In genomic region chr16:20895734-20896133, GRCm38 (mm10) we compare ENCODE assay signal across 8 mouse cellular contexts.
DNase-seq lines count a peak whose midpoint lies in the region; ATAC-seq lines count a peak whose summit lies in the region.

No protein-coding gene starts in this region.

- H3K27ac ChIP-seq in midbrain, embryonic 14.5 days (replicated peaks; ENCODE audit: low read depth, low read length): no peak overlapping the region
- H3K27ac ChIP-seq in midbrain, embryonic 11.5 days (ENCODE audit: low read depth, low read length): no peak overlapping the region
- H3K27ac ChIP-seq in neural tube, embryonic 15.5 days (replicated peaks): no peak overlapping the region

- H3K9ac ChIP-seq in midbrain, embryonic 14.5 days (replicated peaks; ENCODE audit: low read length): no peak overlapping the region
- no peak overlapping the region for H3K9ac ChIP-seq in midbrain, embryonic 11.5 days (ENCODE audit: low read length)
- H3K9ac ChIP-seq in neural tube, embryonic 15.5 days (replicated peaks): no peak overlapping the region

- ATAC-seq in frontal cortex, adult (ENCODE audit: low TSS enrichment): peak; percentile 85; the same call in 1 of the 2 replicates
- ATAC-seq in midbrain, embryonic 14.5 days (ENCODE audit: low FRiP score, low TSS enrichment): no peak
- no peak for ATAC-seq in midbrain, embryonic 11.5 days (ENCODE audit: low FRiP score)
- ATAC-seq in neural tube, embryonic 15.5 days (ENCODE audit: low FRiP score): no peak

- no peaks in the 10 kb centered on the region for H3K36me3 ChIP-seq in midbrain, embryonic 14.5 days (ENCODE audit: control insufficient read depth, insufficient read depth, low read length)
- no peaks in the 10 kb centered on the region for H3K36me3 ChIP-seq in midbrain, embryonic 11.5 days (ENCODE audit: control insufficient read depth, insufficient read depth, low read length)
- no peaks in the 10 kb centered on the region for H3K36me3 ChIP-seq in neural tube, embryonic 15.5 days

- H3K9me3 ChIP-seq in midbrain, embryonic 14.5 days (ENCODE audit: control insufficient read depth, low read length): no peaks in the 10 kb centered on the region
- no peaks in the 10 kb centered on the region for H3K9me3 ChIP-seq in midbrain, embryonic 11.5 days (ENCODE audit: control insufficient read depth, low read length)
- H3K9me3 ChIP-seq in neural tube, embryonic 15.5 days (replicated peaks): no peaks in the 10 kb centered on the region

- H3K4me1 ChIP-seq in midbrain, embryonic 14.5 days (ENCODE audit: control insufficient read depth, insufficient read depth, low read length): no peaks in the 10 kb centered on the region
- H3K4me1 ChIP-seq in midbrain, embryonic 11.5 days (ENCODE audit: control insufficient read depth, insufficient read depth, low read length): no peaks in the 10 kb centered on the region
- H3K4me1 ChIP-seq in neural tube, embryonic 15.5 days: no peaks in the 10 kb centered on the region

- no peak for DNase-seq in frontal cortex, postnatal 14 days (ENCODE audit: low spot score in 2 of 2)
- DNase-seq in midbrain, embryonic 14.5 days: peak; percentile 49
- DNase-seq in midbrain, embryonic 11.5 days (ENCODE audit: low spot score, missing footprints): no peak
- peak; percentile 45 for DNase-seq in embryo, embryonic 10 days (ENCODE audit: low spot score)
- DNase-seq in naive thymus-derived CD4-positive, alpha-beta T cell, adult 2 months (ENCODE audit: low read depth): peak; percentile 5
- no peak for DNase-seq in ovary, adult 18-20 months (ENCODE audit: low spot score)

- H3K4me3 ChIP-seq in midbrain, embryonic 14.5 days (replicated peaks; ENCODE audit: low read depth, low read length): no peak overlapping the region
- H3K4me3 ChIP-seq in midbrain, embryonic 11.5 days (ENCODE audit: low read depth, low read length): no peak overlapping the region
- H3K4me3 ChIP-seq in neural tube, embryonic 15.5 days (replicated peaks): no peak overlapping the region

- H3K4me2 ChIP-seq in midbrain, embryonic 14.5 days (ENCODE audit: low read length): no peak overlapping the region
- H3K4me2 ChIP-seq in midbrain, embryonic 11.5 days: no peak overlapping the region
- no peak overlapping the region for H3K4me2 ChIP-seq in neural tube, embryonic 15.5 days

- no peaks in the 10 kb centered on the region for H3K27me3 ChIP-seq in midbrain, embryonic 14.5 days (ENCODE audit: control insufficient read depth, insufficient read depth, low read length)
- H3K27me3 ChIP-seq in midbrain, embryonic 11.5 days (ENCODE audit: control insufficient read depth, insufficient read depth, low read length): no peaks in the 10 kb centered on the region
- H3K27me3 ChIP-seq in neural tube, embryonic 15.5 days (replicated peaks): no peaks in the 10 kb centered on the region

- 57% methylated on average over 2 of the region's 2 CpGs for WGBS in midbrain, embryonic 14.5 days
- 66% methylated on average over 2 of the region's 2 CpGs for WGBS in midbrain, embryonic 11.5 days
- 70% methylated on average over 2 of the region's 2 CpGs for WGBS in neural tube, embryonic 15.5 days

Comparison
In these comparisons a context has a peak if more than half of its experiments do, and no peak if none do; other contexts are left out.
1. DNase-seq: peak in midbrain, embryonic 14.5 days (single experiment), embryo, embryonic 10 days (single experiment) and naive thymus-derived CD4-positive, alpha-beta T cell, adult 2 months (single experiment); none in frontal cortex, postnatal 14 days (0 of 2), midbrain, embryonic 11.5 days (single experiment) and ovary, adult 18-20 months (single experiment).